Mouse (Mus musculus) hindbrain, embryonic 16.5 days (tissue): ENCODE measurements around the gene Kdm7a. TPM values are rescaled to one million over a fixed set of nuclear protein-coding genes. Genes with fewer than 3 reads are reported as not detected.

ENCODE experiments used
- ATAC-seq: fragments of 200-750 bp; cut with Nextera tagmentation; 2 replicates; pipeline ENCODE4 v1.8.0; 2017; ENCODE audit warnings: moderate TSS enrichment, moderate library complexity
- H3K27ac ChIP-seq: fragments of 300-500 bp; sonication (generic); 2 replicates; pipeline ENCODE4 v1.5.1; 2014; ENCODE audit warnings: low read depth, mild to moderate bottlenecking, control low read depth, low read length, moderate library complexity
- H3K27me3 ChIP-seq: fragments of 300-500 bp; sonication (generic); replicated peaks from 2 replicates; pipeline ENCODE4 v1.6.1; 2014; ENCODE audit warnings: low read length; ENCODE audit not compliant: control insufficient read depth, insufficient read depth
- H3K36me3 ChIP-seq: fragments of 300-500 bp; sonication (generic); 2 replicates; pipeline ENCODE4 v1.6.1; 2014; ENCODE audit warnings: mild to moderate bottlenecking, low read length, moderate library complexity, mixed read lengths; ENCODE audit not compliant: control insufficient read depth, insufficient read depth
- H3K4me1 ChIP-seq: fragments of 300-500 bp; sonication (generic); 2 replicates; pipeline ENCODE4 v1.6.1; 2014; ENCODE audit warnings: low read depth, low read length; ENCODE audit not compliant: control insufficient read depth, insufficient read depth
- H3K4me2 ChIP-seq: fragments of 300-500 bp; sonication (generic); 2 replicates; pipeline ENCODE4 v1.6.1; 2014; ENCODE audit warnings: mild to moderate bottlenecking, low read length, control low read depth, moderate library complexity
- H3K4me3 ChIP-seq: fragments of 300-500 bp; sonication (generic); 2 replicates; pipeline ENCODE4 v1.5.1; 2014; ENCODE audit warnings: mild to moderate bottlenecking, low read length, control low read depth, moderate library complexity
- H3K9ac ChIP-seq: fragments of 300-500 bp; sonication (generic); 2 replicates; pipeline ENCODE4 v1.6.1; 2014; ENCODE audit warnings: low read depth, mild to moderate bottlenecking, control low read depth, low read length, moderate library complexity
- H3K9me3 ChIP-seq: fragments of 300-500 bp; sonication (generic); 2 replicates; pipeline ENCODE4 v1.6.1; 2014; ENCODE audit warnings: mild to moderate bottlenecking, low read length, moderate library complexity; ENCODE audit not compliant: control insufficient read depth
- WGBS: fragments of 180-500 bp; shearing (Covaris S2); extraction: QIAGEN DNeasy Blood & Tissue Kit; methylation state at CpG from one replicate; pipeline ENCODE4 v1.1.7; 2014; 5-methylcytosine and 5-hydroxymethylcytosine counted together
- polyA plus RNA-seq: library from polyadenylated mRNA; unstranded; fragments of >200 nt; fragmentation: Nextera tagmentation; extraction: Ambion mirVana; gene quantifications from 2 replicates; pipeline ENCODE4 v1.2.1, GENCODE M21; 2015

Gene Kdm7a
- polyA plus RNA-seq = 3.3 and 4.5 TPM in 2 replicates

GRCm38 (mm10) chr6:39206581-39207461 lies at the start of gene Kdm7a:
Kdm7a (minus strand) TSS chr6:39206789.
- H3K36me3 ChIP-seq = no peaks in the 10 kb centered on the region
- ATAC-seq = peak; percentile 90
- peak within 1 kb of the TSS; percentile 97 for H3K27ac ChIP-seq
- H3K9me3 ChIP-seq = no peaks in the 10 kb centered on the region
- peak within 1 kb of the TSS; percentile 97 for H3K9ac ChIP-seq
- under 1% methylated on average over 81 of the region's 124 CpGs for WGBS
- H3K4me1 ChIP-seq = peaks cover 11% of the 10 kb centered on the region
- H3K27me3 ChIP-seq = no peaks in the 10 kb centered on the region
- H3K4me2 ChIP-seq = peak within 1 kb of the TSS; percentile 85
- peak within 1 kb of the TSS; percentile 100 for H3K4me3 ChIP-seq

GRCm38 (mm10) chr6:39255271-39255670 lies 48.7 kb upstream of the Kdm7a start:
- H3K4me2 ChIP-seq = no peak overlapping the region
- peaks cover 9% of the 10 kb centered on the region; the same call in 1 of the 2 replicates for H3K4me1 ChIP-seq
- 54% methylated on average over 8 of the region's 8 CpGs for WGBS
- H3K4me3 ChIP-seq = no peak overlapping the region
- H3K27me3 ChIP-seq = no peaks in the 10 kb centered on the region; the same call in 1 of the 2 replicates
- ATAC-seq = no peak
- no peak overlapping the region for H3K27ac ChIP-seq
- H3K9ac ChIP-seq = no peak overlapping the region
- H3K36me3 ChIP-seq = no peaks in the 10 kb centered on the region
- H3K9me3 ChIP-seq = no peaks in the 10 kb centered on the region

GRCm38 (mm10) chr6:39250055-39250454 lies 43.5 kb upstream of the Kdm7a start:
- H3K4me1 ChIP-seq = no peaks in the 10 kb centered on the region
- WGBS = 89% methylated on average over 2 of the region's 2 CpGs
- ATAC-seq = no peak
- no peak overlapping the region for H3K27ac ChIP-seq
- no peaks in the 10 kb centered on the region for H3K36me3 ChIP-seq
- H3K9me3 ChIP-seq = no peaks in the 10 kb centered on the region
- H3K27me3 ChIP-seq = no peaks in the 10 kb centered on the region
- no peak overlapping the region for H3K9ac ChIP-seq
- no peak overlapping the region for H3K4me3 ChIP-seq
- no peak overlapping the region for H3K4me2 ChIP-seq

- Histone ChIP-seq H3K9ac (no peak overlapping the region), H3K36me3 (no peaks in the 10 kb centered on the region), H3K27me3 (no peaks in the 10 kb centered on the region), H3K4me3 (no peak overlapping the region), H3K9me3 (no peaks in the 10 kb centered on the region), H3K4me2 (no peak overlapping the region), H3K27ac (no peak overlapping the region), H3K4me1 (no peaks in the 10 kb centered on the region; the same call in 1 of the 2 replicates)
- no peak for ATAC-seq
- 64% methylated on average over 16 of the region's 16 CpGs for WGBS
Measured at GRCm38 (mm10) chr6:39249176-39249770, 42.7 kb upstream of the Kdm7a start.

GRCm38 (mm10) chr6:39244066-39244465 lies 37.5 kb upstream of the Kdm7a start:
- Histone ChIP-seq H3K9ac (no peak overlapping the region), H3K27ac (no peak overlapping the region), H3K4me1 (peaks cover 16% of the 10 kb centered on the region), H3K27me3 (no peaks in the 10 kb centered on the region), H3K4me3 (no peak overlapping the region), H3K9me3 (no peaks in the 10 kb centered on the region), H3K36me3 (no peaks in the 10 kb centered on the region), H3K4me2 (no peak overlapping the region)
- no peak for ATAC-seq
- 66% methylated on average over 9 of the region's 9 CpGs for WGBS

GRCm38 (mm10) chr6:39243511-39243961 lies 36.9 kb upstream of the Kdm7a start:
- Histone ChIP-seq H3K9ac (no peak overlapping the region), H3K4me3 (no peak overlapping the region), H3K9me3 (no peaks in the 10 kb centered on the region), H3K27ac (peak overlapping the region; percentile 45), H3K36me3 (no peaks in the 10 kb centered on the region), H3K27me3 (no peaks in the 10 kb centered on the region), H3K4me2 (no peak overlapping the region), H3K4me1 (peaks cover 16% of the 10 kb centered on the region)
- ATAC-seq = no peak
- 68% methylated on average over 8 of the region's 8 CpGs for WGBS

GRCm38 (mm10) chr6:39242718-39243471 lies 36.3 kb upstream of the Kdm7a start:
- no peaks in the 10 kb centered on the region for H3K9me3 ChIP-seq
- no peak overlapping the region for H3K9ac ChIP-seq
- 36% methylated on average over 8 of the region's 8 CpGs for WGBS
- H3K4me3 ChIP-seq = no peak overlapping the region
- H3K27me3 ChIP-seq = no peaks in the 10 kb centered on the region
- H3K36me3 ChIP-seq = no peaks in the 10 kb centered on the region
- H3K4me1 ChIP-seq = peaks cover 16% of the 10 kb centered on the region
- peak overlapping the region; percentile 45 for H3K27ac ChIP-seq
- peak; percentile 95 for ATAC-seq
- no peak overlapping the region for H3K4me2 ChIP-seq

GRCm38 (mm10) chr6:39241421-39241891 lies 34.9 kb upstream of the Kdm7a start:
- Histone ChIP-seq H3K9ac (no peak overlapping the region), H3K4me2 (no peak overlapping the region), H3K4me3 (no peak overlapping the region), H3K27me3 (no peaks in the 10 kb centered on the region), H3K36me3 (no peaks in the 10 kb centered on the region), H3K9me3 (no peaks in the 10 kb centered on the region), H3K27ac (no peak overlapping the region), H3K4me1 (peaks cover 16% of the 10 kb centered on the region)
- no peak for ATAC-seq
- 75% methylated on average over 4 of the region's 4 CpGs for WGBS
